Mouse (Mus musculus): ENCODE data around the gene Frs2. TPM values are rescaled to one million over a fixed set of nuclear protein-coding genes. Genes with fewer than 3 reads are reported as not detected.
A peak's percentile ranks its signal among the peaks of the same experiment; 100 is the strongest.

The Frs2 gene
- total RNA-seq, 1 experiment from 2014 or later, result 26.4 TPM

- DNase-seq, result no peak
Measured at GRCm38 (mm10) chr10:117105015-117105414, 43.3 kb downstream of the Frs2 start.

- DNase-seq, result no peak
Measured at GRCm38 (mm10) chr10:117103854-117104598, 44.3 kb downstream of the Frs2 start.

DNA sequence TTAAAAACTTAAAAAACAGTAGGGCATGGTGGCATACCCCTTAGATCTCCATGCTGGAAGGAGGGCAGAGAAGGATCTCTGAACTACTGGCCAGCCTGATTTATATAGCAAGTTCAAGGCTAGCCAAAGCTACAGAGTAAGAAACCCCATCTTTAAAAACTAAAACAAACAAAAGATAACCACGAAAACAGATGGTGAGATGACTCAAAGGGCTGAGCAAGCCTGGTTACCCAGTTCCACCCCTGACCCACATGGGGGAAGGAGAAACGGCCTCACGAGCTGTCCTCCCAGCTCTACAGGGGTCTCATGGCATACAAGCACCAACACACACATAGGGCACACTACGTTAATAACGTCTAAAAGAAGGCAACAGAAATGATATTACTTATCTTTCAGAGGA, 48.2 kb downstream of the Frs2 start:
- DNase-seq, result no peak

DNA sequence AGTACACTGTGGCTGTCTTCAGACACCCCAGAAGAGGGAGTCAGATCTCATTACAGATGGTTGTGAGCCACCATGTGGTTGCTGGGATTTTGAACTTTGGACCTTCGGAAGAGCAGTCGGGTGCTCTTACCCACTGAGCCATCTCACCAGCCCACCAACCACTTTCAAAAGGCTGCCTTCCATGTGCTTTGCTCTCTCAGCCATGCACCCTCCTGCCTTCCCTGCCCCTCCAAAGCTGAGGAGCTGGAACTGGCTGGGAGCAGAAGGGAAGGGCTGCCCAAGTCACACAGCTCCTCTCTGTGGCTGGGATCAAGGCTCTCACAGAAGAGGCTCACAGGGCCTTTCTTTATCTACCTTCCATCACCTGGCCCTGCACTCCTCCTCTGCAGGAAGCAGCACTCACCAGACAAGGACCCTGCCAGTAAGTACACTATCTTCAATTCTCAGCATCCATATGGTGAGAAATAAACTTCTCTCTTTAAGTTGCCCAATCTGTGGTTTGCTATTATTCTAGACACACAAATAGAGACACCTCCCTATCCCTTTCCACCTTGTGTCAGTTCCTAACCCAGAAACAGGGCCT, 51.1 kb downstream of the Frs2 start:
- DNase-seq, result no peak

- DNase-seq, result no peak
Measured at GRCm38 (mm10) chr10:117096096-117096495, 52.2 kb downstream of the Frs2 start.

GRCm38 (mm10) chr10:117094504-117095329, 53.6 kb downstream of the Frs2 start:
- DNase-seq, result no peak

- no peak for DNase-seq
Measured at GRCm38 (mm10) chr10:117089628-117090027, 58.7 kb downstream of the Frs2 start.

DNA sequence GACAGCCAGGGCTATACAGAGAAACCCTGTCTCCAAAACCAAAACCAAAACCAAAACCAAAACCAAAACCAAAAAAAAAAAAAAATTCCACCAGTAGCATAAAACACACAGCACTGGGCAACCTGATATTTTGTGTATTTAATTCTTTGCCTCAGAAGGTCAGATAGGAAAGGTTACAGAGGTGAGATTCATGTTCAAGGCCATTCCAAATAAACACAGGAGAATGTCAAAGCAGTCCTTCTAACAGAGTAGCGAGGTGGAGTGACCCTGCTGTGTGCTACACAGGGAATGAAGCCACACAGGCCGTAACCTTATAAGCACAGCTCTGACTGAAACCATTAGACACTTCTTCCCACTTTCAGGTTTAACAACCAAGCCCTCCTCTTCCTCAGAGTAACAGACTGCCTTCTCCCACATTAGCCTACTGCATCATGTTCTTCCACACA, 66.4 kb downstream of the Frs2 start:
- no peak for DNase-seq

GRCm38 (mm10) chr10:117081326-117081725, 67.0 kb downstream of the Frs2 start:
- DNase-seq, result no peak

DNA sequence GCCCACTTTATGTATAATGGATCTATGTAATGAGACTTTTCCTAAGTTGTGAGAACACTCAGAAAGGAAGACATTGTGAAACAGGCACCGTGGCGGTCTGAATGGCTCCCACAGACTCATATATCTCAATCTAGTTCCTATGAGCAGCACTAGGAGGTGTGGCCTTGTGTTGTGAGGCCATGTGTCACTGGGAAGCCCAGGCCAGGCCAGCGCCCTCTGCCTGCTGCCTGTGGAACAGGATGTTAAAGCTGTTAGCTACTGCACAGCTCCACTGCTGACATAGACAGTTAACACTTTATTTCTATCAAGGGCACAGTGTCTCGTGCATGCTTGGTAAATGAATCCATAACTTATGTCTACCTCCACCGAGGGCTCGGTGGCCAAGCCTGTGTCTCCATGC, 70.0 kb downstream of the Frs2 start:
- peak; percentile 83 for DNase-seq

- no peak for DNase-seq
Measured at GRCm38 (mm10) chr10:117073176-117073575, 75.2 kb downstream of the Frs2 start.

GRCm38 (mm10) chr10:117072191-117072888, 76.0 kb downstream of the Frs2 start:
- no peak for DNase-seq

DNA sequence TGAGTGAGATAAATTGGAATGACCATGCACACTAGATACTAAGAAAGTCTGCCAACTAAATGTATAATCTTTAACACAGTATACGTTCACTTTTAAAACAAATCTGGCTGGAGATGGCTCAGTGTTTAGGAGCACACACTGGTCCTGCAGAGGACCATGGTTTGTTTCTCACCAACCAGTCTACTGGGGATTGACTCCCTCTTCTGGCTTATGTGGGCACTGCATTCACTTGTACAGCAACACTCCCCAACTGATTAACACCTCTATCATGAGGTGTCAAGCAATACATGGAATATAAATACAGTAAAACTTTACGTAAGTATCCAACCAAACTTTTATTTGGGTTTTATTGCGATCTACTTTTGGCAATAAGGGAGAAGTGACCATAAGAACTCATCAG, 79.2 kb downstream of the Frs2 start:
- no peak for DNase-seq

DNA sequence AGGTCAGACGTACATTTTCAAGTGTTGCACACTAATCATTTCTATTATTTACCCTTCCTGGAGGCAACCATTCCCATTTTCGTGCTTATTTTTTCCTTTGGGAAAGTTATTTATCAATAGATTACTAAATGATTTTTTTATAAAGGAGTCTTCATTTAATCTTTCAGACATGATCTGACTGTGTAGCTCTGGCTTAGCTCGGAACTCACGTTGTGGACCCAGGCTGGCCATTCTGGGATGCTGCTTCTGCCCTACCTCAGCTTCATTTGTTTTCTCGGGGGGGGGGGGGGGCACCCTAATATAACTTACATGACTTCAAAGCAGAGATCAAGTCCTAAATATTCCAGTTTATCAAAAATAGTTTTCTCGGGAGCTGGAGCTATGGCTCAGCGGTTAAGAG, 84.3 kb downstream of the Frs2 start:
- no peak for DNase-seq

DNA sequence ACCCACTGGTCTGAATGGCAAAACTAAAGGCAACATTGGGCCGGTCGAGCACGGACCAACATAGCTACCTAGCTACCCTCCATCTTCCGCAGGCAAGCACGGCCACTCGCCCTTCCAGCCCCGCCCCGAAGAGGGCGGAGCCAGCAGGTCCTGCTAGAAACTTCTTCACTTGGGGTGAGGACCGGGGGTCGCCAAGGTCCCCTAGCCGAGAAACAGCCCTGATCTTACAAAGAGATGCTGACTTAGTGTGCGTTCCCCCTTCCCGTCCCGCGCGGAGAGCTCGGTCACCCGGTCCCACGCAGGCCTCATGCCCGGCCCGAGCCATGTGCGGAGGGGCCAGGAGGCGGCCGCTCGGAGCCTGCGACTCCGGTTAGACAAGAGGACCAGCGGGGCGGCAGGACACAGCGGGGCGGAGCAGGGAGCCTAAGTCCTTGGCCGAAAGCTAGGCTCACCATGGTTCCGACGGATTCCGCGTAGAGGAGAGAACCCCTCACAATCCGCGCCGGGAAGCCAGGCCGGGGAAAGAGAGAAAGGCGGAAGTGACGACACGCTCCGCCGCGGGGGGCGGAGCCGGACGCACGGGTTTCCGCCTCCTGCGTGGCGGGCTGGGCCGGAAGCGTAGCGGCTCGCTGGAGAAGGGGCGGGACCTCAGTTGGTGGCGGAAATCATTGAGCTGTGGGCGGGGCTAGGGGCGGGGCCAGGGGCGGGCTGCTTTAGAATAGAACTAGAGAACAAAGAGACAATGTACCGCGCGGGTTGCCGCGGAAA, 84.9 kb downstream of the Frs2 start, which contains the start of gene Cct2:
Gene Cct2 (minus strand): TSS at position 561 of the 768 bp plus-strand sequence.
- peak; percentile 95 for DNase-seq

GRCm38 (mm10) chr10:117062894-117063253, 85.5 kb downstream of the Frs2 start:
- no peak for DNase-seq

- DNase-seq, result no peak
Measured at GRCm38 (mm10) chr10:117055668-117056067, 92.7 kb downstream of the Frs2 start.

- DNase-seq, result peak; percentile 64
Measured at GRCm38 (mm10) chr10:117049961-117050597, 98.3 kb downstream of the Frs2 start.

DNA sequence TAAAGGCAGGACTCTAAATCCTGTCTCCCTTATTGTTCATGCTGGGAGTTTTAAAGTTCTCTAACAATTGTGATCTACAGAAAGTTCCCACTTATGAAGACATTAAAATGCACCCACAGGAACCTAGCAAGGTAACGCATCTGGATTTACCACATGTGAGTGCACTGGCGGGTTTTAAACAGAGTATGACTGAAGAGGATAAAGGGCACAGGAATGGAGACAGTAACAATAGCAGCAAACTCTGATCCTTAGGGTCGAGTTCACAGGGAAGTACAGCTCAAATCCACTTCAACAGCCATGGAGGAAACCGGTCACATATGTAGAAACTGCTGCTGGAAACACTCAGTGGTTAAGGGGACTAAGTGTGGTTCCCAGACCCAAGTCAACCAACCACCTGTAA, 99.1 kb downstream of the Frs2 start:
- no peak for DNase-seq

- DNase-seq, result no peak
Measured at GRCm38 (mm10) chr10:117045175-117046056, 102.9 kb downstream of the Frs2 start, which contains the start of gene Lrrc10. Gene Lrrc10 (plus strand): TSS chr10:117045341.

All from adrenal gland, postnatal 14 days (tissue).